Mouse (Mus musculus) kidney, embryonic 15.5 days (tissue): ENCODE results near the gene Slc41a3. TPM values are rescaled to one million over a fixed set of nuclear protein-coding genes. Genes with fewer than 3 reads are reported as not detected.
A peak's percentile ranks its signal among the peaks of the same experiment; 100 is the strongest.

Source experiments
- ATAC-seq: fragments of 200-750 bp; cut with Nextera tagmentation; replicated peaks from 2 replicates; pipeline ENCODE4 v1.8.0; 2017; ENCODE audit warnings: moderate TSS enrichment; ENCODE audit not compliant: low FRiP score
- H3K27ac ChIP-seq: fragments of 300-500 bp; sonication (generic); 2 replicates; pipeline ENCODE4 v1.5.1; 2015; ENCODE audit warnings: mild to moderate bottlenecking, inconsistent platforms
- H3K27me3 ChIP-seq: fragments of 300-500 bp; sonication (generic); 2 replicates; pipeline ENCODE4 v1.6.1; 2015; ENCODE audit warnings: inconsistent platforms
- H3K36me3 ChIP-seq: fragments of 300-500 bp; sonication (generic); 2 replicates; pipeline ENCODE4 v1.6.1; 2015; ENCODE audit warnings: inconsistent platforms
- H3K4me1 ChIP-seq: fragments of 300-500 bp; sonication (generic); 2 replicates; pipeline ENCODE4 v1.6.1; 2015; ENCODE audit warnings: inconsistent platforms
- H3K4me2 ChIP-seq: fragments of 300-500 bp; sonication (generic); 2 replicates; pipeline ENCODE4 v1.6.1; 2015; ENCODE audit warnings: moderate library complexity, mild to moderate bottlenecking, inconsistent platforms
- H3K4me3 ChIP-seq: fragments of 300-500 bp; sonication (generic); replicated peaks from 2 replicates; pipeline ENCODE4 v1.5.1; 2015; ENCODE audit warnings: mild to moderate bottlenecking, inconsistent platforms
- H3K9ac ChIP-seq: fragments of 300-500 bp; sonication (generic); 2 replicates; pipeline ENCODE4 v1.6.1; 2015; ENCODE audit warnings: mild to moderate bottlenecking, inconsistent platforms
- H3K9me3 ChIP-seq: fragments of 300-500 bp; sonication (generic); replicated peaks from 2 replicates; pipeline ENCODE4 v1.6.1; 2016; ENCODE audit warnings: inconsistent platforms
- WGBS: fragments of 180-500 bp; shearing (Covaris S2); methylation state at CpG from one replicate; pipeline ENCODE4 v1.1.7; 2015; ENCODE audit warnings: mixed read lengths; 5-methylcytosine and 5-hydroxymethylcytosine counted together
- polyA plus RNA-seq: library from polyadenylated mRNA; unstranded; fragments of >200 nt; fragmentation: Nextera tagmentation; extraction: Ambion mirVana; gene quantifications from 2 replicates; pipeline ENCODE4 v1.2.1, GENCODE M21; 2015

Gene Slc41a3
- polyA plus RNA-seq, 1 experiment from 2014 or later = 7.6 TPM

DNA sequence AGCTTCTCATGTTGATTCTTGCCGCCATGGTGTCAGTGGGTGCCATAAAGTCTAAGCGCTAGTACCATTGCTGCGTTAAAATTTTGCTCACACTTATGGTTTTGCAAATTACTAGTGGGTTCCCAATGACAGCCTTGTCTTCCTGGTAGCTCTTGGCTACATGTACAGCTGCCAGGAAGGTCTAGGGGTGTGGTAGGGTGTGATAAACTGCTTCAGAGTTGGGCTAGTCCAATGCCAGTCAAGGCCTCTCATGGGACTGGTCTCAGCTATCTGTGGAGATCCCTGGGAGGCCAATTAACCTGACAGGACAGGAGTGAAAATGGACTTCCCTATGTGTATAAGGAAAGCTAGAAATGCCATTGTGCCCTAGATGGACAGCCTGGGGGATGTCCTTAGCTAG lies 2.2 kb upstream of the Slc41a3 start:
- no peak for ATAC-seq
- H3K27ac ChIP-seq = no peak overlapping the region
- H3K4me1 ChIP-seq = peaks cover 28% of the 10 kb centered on the region
- no peaks in the 10 kb centered on the region for H3K9me3 ChIP-seq
- no peaks in the 10 kb centered on the region for H3K27me3 ChIP-seq
- no peak overlapping the region for H3K4me3 ChIP-seq
- H3K4me2 ChIP-seq = no peak overlapping the region
- WGBS = 89% methylated on average over 3 of the region's 3 CpGs
- H3K36me3 ChIP-seq = no peaks in the 10 kb centered on the region
- H3K9ac ChIP-seq = no peak overlapping the region

DNA sequence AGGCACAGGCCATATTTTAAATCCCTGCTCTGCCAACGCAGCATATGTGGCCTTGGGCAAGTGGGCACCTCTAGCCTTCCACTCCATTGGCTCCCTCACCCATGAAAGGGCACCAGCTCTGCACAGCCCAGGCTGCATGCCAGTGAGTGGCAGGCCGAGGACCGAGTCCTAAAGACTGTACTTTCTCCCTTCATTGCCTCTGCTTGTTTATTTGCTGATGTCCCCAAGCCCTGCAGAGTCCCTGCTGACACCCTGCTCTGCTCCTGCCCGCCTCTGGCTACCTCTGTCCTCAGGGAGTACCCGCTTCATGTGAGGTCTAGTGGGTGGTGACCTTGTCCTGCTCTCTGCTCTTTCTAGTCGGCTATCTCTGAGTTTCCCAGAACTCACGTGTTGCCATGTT lies 1.4 kb upstream of the Slc41a3 start:
- no peak overlapping the region for H3K4me2 ChIP-seq
- no peaks in the 10 kb centered on the region for H3K9me3 ChIP-seq
- WGBS = 67% methylated on average over 7 of the region's 7 CpGs
- no peaks in the 10 kb centered on the region for H3K36me3 ChIP-seq
- H3K27me3 ChIP-seq = no peaks in the 10 kb centered on the region
- H3K9ac ChIP-seq = no peak overlapping the region
- peaks cover 29% of the 10 kb centered on the region for H3K4me1 ChIP-seq
- ATAC-seq = no peak
- H3K27ac ChIP-seq = no peak overlapping the region
- H3K4me3 ChIP-seq = no peak overlapping the region

DNA sequence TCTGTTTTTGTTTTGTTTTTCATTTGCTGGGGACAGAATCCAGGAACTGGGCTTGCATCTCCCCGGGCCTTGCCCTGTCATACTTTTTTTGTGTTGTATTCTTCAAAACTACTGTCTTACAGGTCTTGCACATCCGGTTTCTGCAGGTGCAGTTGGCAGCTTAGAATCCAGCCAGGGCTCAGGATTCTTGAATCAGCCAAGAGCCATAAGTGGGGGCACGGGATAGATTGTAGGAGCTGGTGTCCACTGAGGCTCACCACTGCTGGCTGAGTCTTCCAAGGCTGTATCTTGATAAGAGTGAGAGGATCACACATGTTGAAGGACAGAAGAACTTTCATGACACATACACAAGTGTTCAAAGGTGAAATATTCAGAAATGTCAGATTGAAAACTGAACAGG lies 395 bp upstream of the Slc41a3 start:
- peak overlapping the region; percentile 65; the same call in 1 of the 2 replicates for H3K4me3 ChIP-seq
- H3K27me3 ChIP-seq = no peaks in the 10 kb centered on the region
- H3K4me2 ChIP-seq = peak overlapping the region; percentile 95
- peaks cover 29% of the 10 kb centered on the region for H3K4me1 ChIP-seq
- no peaks in the 10 kb centered on the region for H3K9me3 ChIP-seq
- no peak overlapping the region for H3K9ac ChIP-seq
- H3K36me3 ChIP-seq = no peaks in the 10 kb centered on the region
- WGBS = 61% methylated on average over 3 of the region's 3 CpGs
- no peak overlapping the region for H3K27ac ChIP-seq
- ATAC-seq = no peak; the same call in 1 of the 2 replicates

DNA sequence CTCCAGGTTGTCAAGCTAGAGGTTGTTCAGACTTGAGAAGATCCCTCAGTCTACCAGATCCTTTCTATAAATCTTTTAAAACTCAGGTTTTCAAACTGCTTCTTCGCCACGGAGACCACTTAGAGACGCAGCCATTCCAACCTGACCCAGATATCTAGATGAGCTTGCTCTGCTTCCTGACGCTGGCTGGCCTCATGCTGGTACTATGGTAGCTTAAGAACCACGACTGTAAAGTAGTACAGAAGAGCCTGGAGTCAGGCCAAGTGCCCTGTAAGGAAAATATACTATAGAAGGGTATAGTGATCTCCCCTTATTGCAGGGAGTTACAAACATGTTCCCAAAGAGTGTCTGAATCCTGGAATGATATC lies 757 bp downstream of the Slc41a3 start:
- 12% methylated on average over 5 of the region's 5 CpGs for WGBS
- ATAC-seq = no peak
- H3K27ac ChIP-seq = peak overlapping the region; percentile 78; the same call in 1 of the 2 replicates

DNA sequence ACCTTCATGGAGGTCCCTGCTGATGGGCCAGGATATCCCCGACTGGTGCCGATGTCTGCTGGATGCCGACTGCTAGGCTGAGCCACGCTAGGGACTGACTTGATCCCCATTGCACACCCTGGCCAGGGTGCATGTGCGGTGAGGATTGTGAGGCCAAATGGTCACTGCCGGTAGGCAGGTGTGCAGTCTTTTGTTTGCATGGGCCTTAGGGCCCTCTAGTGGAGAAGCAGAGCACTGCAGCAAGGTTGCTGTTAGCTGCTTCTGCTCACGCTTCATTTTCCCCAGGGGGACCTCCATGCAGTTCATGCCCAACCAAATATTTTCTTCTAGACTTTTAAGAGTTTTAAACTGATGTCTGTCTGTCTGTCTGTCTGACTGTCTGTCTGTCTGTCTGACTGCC lies 2.0 kb downstream of the Slc41a3 start:
- Histone ChIP-seq H3K4me3 (no peak overlapping the region), H3K4me1 (peaks cover 28% of the 10 kb centered on the region), H3K4me2 (no peak overlapping the region), H3K9ac (no peak overlapping the region), H3K36me3 (no peaks in the 10 kb centered on the region), H3K27ac (no peak overlapping the region), H3K9me3 (no peaks in the 10 kb centered on the region), H3K27me3 (no peaks in the 10 kb centered on the region)
- 24% methylated on average over 7 of the region's 7 CpGs for WGBS
- ATAC-seq = no peak

More for the DNA sequence above, 757 bp downstream of the Slc41a3 start:
- Histone ChIP-seq H3K27me3 (no peaks in the 10 kb centered on the region), H3K4me3 (peak overlapping the region; percentile 65), H3K4me1 (peaks cover 29% of the 10 kb centered on the region), H3K9ac (peak overlapping the region; percentile 65), H3K9me3 (no peaks in the 10 kb centered on the region), H3K4me2 (peak overlapping the region; percentile 95), H3K36me3 (no peaks in the 10 kb centered on the region)

DNA sequence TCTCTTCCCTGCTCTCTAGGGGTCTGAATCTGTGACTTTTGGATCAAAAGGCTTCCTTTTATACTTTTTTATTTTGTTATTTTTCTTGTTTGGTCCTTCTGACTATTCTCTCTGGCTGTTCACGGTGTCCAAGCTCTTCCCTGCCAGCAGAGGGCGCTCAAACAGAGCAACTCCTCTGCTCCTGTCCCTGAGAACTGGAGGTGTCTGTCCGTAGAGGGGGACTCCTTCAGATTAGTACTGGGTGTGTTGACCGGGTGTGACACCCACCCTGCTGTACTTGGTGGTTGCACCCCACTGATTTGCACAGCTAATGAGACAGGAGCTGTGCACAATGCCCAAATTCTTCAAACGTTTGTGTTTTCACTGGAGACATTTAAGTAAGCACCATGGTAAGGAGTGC lies 2.7 kb downstream of the Slc41a3 start:
- Histone ChIP-seq H3K9me3 (no peaks in the 10 kb centered on the region), H3K27ac (no peak overlapping the region), H3K4me1 (peaks cover 24% of the 10 kb centered on the region), H3K27me3 (no peaks in the 10 kb centered on the region), H3K36me3 (no peaks in the 10 kb centered on the region), H3K4me3 (no peak overlapping the region), H3K4me2 (no peak overlapping the region), H3K9ac (no peak overlapping the region)
- 11% methylated on average over 5 of the region's 5 CpGs for WGBS
- no peak for ATAC-seq

DNA sequence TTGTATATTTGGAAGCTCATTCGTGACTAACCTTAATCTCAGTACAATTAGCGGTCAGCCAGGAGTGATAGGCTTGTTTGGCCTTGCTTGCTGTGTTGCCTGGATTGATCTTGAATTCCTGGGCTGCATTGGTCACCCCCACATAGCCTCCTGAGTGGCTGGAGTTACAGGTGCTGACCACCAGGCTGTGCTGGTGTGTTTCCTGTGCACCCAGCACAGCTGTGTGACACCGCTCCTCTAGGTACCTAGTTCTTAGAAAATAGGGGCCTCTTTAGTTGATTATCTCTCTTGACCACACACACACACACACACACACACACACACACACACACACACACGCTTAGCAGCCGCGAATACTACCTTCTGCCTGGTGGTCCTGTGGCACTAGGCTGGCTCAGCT lies 3.7 kb downstream of the Slc41a3 start:
- no peak overlapping the region for H3K9ac ChIP-seq
- peaks cover 24% of the 10 kb centered on the region for H3K4me1 ChIP-seq
- no peak for ATAC-seq
- H3K4me3 ChIP-seq = no peak overlapping the region
- H3K27me3 ChIP-seq = no peaks in the 10 kb centered on the region
- no peak overlapping the region for H3K27ac ChIP-seq
- no peak overlapping the region for H3K4me2 ChIP-seq
- no peaks in the 10 kb centered on the region for H3K36me3 ChIP-seq
- H3K9me3 ChIP-seq = no peaks in the 10 kb centered on the region
- 60% methylated on average over 6 of the region's 6 CpGs for WGBS

DNA sequence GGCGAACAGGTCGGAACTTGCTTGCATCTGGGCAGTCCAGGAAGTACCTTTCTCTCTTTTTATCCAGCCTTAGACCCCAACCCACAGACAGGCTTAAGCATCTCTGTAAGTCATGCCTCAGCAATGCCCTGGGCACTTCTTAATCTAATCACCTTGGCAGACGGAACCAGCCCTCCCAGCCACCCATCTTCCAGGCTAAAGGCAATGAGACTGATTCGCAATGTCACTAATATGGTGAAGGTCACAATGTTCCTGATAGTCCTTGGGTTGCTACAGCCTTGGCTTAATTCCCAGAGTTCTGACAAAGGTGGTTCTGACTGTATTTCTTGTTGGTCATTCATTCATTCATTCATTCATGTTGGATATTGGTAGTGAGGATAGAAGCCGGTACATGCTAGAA lies 5.7 kb downstream of the Slc41a3 start:
- no peak overlapping the region for H3K4me3 ChIP-seq
- H3K27ac ChIP-seq = no peak overlapping the region
- WGBS = 91% methylated on average over 5 of the region's 5 CpGs
- H3K4me2 ChIP-seq = no peak overlapping the region
- ATAC-seq = no peak
- peaks cover 16% of the 10 kb centered on the region for H3K4me1 ChIP-seq
- no peaks in the 10 kb centered on the region for H3K9me3 ChIP-seq
- no peaks in the 10 kb centered on the region for H3K36me3 ChIP-seq
- no peak overlapping the region for H3K9ac ChIP-seq
- H3K27me3 ChIP-seq = no peaks in the 10 kb centered on the region

DNA sequence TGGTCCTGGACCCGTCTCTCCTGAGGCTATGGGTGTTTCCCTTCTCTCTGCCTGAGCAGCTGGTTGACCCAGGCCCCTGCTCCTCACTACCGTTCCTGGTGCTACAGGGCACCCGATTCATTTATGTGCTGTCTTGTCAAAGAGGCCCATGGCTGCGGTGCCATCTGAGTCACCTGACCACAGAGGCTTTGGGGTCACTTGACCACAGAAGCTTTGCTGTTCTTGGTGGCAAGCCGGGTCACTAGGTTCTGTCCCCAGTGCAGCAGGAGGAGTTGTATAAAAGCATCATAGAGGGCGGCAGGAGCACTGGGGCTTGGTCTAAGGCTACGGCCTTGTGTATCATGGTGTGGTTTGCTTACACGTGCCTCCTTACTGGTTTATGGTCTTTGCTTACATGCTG lies 8.8 kb downstream of the Slc41a3 start:
- 70% methylated on average over 8 of the region's 8 CpGs for WGBS
- H3K27ac ChIP-seq = no peak overlapping the region
- no peak for ATAC-seq

DNA sequence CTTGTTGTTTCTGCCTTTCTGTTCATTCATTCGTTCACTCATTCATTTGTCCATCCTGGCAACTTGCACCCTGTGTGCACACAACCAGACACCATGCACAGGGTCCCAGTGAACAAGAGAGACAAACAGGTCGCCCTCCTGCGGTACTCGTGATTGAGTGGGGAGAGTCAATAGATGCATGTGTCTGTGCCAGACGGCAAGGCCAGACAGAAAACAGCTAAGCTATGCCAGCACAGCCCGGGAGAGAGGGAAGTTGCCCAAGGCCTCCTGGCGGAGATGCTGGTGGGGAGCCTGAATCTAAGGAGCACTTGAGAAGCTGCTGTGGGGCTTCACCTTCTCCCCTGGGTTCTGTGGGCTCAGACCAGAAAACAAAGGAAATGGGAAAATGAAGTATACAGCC lies 10.8 kb downstream of the Slc41a3 start:
- Histone ChIP-seq H3K27me3 (no peaks in the 10 kb centered on the region), H3K9me3 (no peaks in the 10 kb centered on the region), H3K4me2 (no peak overlapping the region), H3K4me1 (peaks cover 24% of the 10 kb centered on the region), H3K9ac (no peak overlapping the region), H3K4me3 (no peak overlapping the region), H3K27ac (no peak overlapping the region), H3K36me3 (no peaks in the 10 kb centered on the region)
- ATAC-seq = no peak
- 86% methylated on average over 7 of the region's 7 CpGs for WGBS

More for the DNA sequence above, 8.8 kb downstream of the Slc41a3 start:
- no peak overlapping the region for H3K4me2 ChIP-seq
- H3K9me3 ChIP-seq = no peaks in the 10 kb centered on the region
- no peaks in the 10 kb centered on the region for H3K27me3 ChIP-seq
- H3K36me3 ChIP-seq = no peaks in the 10 kb centered on the region
- H3K4me3 ChIP-seq = no peak overlapping the region
- H3K4me1 ChIP-seq = peaks cover 3% of the 10 kb centered on the region; the same call in 1 of the 2 replicates
- no peak overlapping the region for H3K9ac ChIP-seq

DNA sequence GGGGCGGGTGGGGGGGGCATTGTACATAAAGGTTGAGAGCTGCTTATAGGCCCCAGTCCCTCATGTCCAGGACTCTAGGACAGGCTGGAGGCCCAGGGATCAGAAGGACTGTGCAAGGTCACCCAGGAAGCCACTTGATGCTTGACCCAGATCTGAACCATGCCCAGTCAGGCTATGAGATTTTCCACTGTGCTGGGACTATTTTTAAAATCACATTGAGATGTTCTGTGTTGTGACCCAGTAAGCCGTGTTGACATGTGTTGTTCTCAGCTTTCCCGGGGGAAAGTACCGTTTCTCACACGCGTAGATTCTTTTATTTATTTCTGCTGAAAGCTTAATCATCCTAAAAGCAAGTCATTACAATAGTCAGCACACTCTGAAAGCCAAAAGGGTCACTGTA lies 11.5 kb downstream of the Slc41a3 start:
- Histone ChIP-seq H3K27me3 (no peaks in the 10 kb centered on the region), H3K4me1 (peaks cover 29% of the 10 kb centered on the region), H3K4me3 (no peak overlapping the region), H3K4me2 (no peak overlapping the region), H3K36me3 (no peaks in the 10 kb centered on the region), H3K9me3 (no peaks in the 10 kb centered on the region), H3K27ac (no peak overlapping the region), H3K9ac (no peak overlapping the region)
- no peak for ATAC-seq
- WGBS = 79% methylated on average over 6 of the region's 6 CpGs

DNA sequence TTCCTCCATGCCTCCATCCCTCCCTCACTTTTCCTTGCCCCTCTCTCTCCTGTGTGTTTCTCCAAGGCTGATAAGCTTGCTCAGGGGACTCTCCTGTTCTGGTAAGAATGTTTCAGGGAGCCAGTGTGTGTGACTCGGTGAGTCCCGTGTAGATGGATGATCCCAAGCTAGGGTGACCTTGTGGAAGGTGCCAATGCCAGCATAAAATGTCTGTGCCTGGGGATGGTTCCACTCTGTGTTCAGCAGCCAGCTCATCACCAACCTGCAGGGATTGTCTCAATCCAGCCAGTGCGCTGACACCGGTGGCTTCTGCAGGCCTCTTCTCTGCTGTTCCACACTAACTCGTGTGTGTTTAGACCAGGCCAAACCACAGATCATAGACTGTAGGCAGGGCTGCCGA lies 12.0 kb downstream of the Slc41a3 start:
- no peaks in the 10 kb centered on the region for H3K27me3 ChIP-seq
- no peak overlapping the region for H3K27ac ChIP-seq
- H3K9me3 ChIP-seq = no peaks in the 10 kb centered on the region
- no peak overlapping the region for H3K4me2 ChIP-seq
- ATAC-seq = no peak
- H3K9ac ChIP-seq = no peak overlapping the region
- peaks cover 34% of the 10 kb centered on the region for H3K4me1 ChIP-seq
- WGBS = 85% methylated on average over 6 of the region's 6 CpGs
- H3K36me3 ChIP-seq = no peaks in the 10 kb centered on the region
- H3K4me3 ChIP-seq = no peak overlapping the region

DNA sequence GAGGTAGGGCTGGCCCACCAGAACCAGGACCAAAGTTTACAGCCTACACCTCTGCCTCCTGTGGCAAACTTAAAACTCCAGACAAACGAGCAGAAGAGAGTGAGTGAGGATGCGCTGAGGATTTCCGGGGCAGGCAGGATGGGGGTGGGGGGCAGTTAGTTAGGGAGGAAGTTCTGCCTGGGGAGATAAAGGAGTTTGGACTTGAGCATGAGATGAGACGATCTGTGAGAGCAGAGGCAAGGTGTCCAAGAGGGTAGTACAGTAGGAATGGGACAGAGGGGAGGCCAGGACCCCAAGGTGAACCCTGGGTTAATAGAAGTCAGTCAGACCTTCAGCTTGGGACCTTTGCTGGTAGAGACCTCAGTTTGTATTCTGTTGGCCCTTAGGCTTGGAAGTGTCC lies 13.7 kb downstream of the Slc41a3 start:
- no peak for ATAC-seq
- Histone ChIP-seq H3K36me3 (no peaks in the 10 kb centered on the region), H3K27me3 (no peaks in the 10 kb centered on the region), H3K4me2 (no peak overlapping the region), H3K4me3 (no peak overlapping the region), H3K9ac (no peak overlapping the region), H3K27ac (0 out of 2 replicates have a peak overlapping the region, but pooled peaks have one; percentile 2), H3K4me1 (peaks cover 52% of the 10 kb centered on the region), H3K9me3 (no peaks in the 10 kb centered on the region)
- 69% methylated on average over 4 of the region's 4 CpGs for WGBS
